Mouse (Mus musculus): Measurements from ENCODE around the gene Nploc4.
"Not testable (repeated sequence)": the region's sequence is repeated elsewhere in the genome, so short reads cannot be mapped to it uniquely, and the experiment has no call there.

Nploc4 gene

DNA sequence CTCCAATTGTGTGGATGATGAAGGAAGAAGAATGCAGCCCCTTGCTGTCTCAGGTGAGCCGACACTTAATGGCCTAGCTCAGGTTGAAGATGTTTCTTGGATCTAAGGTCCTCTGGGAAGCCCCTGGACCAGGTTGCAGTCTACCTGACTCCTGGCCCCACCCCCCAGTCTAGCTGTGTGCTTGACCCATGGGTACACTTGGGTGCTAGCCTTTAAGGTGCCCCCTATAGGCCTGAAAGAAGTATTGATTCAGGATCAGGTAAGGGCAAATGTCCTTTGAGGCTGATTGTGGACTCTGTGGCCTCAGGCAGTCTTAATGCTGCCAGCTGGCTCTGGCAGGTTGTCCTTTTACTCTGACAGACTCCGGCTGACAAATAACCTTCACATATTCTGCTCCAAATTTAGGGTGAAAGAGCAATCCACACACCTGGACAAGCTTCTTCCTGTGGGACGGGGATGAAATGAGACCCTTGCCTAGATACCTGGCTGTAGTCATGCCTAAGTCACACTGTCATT lies 5.3 kb upstream of the Nploc4 start:
- DNase-seq (ENCODE audit: low read depth, low spot score) = no peak

DNA sequence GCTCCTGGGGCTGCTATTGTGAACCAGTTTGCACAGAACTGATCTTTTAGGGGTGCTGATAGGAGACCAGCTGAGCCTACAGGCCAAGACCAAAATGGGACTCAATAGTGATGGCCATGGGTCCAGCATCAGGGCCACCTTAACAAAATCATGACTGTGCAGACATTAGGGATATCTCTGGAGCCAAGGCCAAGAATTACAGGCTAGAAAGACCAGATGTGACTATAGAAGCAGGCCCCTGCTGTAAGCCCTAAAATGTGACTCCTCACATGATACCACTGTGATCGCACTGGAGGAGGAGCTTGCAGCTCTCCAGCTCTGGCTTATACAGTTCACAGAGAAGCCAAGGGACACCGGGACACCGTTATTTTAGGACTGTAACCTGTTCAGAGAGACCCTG lies 4.8 kb upstream of the Nploc4 start, which contains the start of gene Tspan10:
Gene Tspan10, plus strand, starts transcription at position 301 of the 400 bp plus-strand sequence.
- DNase-seq (ENCODE audit: low read depth, low spot score) = no peak

DNA sequence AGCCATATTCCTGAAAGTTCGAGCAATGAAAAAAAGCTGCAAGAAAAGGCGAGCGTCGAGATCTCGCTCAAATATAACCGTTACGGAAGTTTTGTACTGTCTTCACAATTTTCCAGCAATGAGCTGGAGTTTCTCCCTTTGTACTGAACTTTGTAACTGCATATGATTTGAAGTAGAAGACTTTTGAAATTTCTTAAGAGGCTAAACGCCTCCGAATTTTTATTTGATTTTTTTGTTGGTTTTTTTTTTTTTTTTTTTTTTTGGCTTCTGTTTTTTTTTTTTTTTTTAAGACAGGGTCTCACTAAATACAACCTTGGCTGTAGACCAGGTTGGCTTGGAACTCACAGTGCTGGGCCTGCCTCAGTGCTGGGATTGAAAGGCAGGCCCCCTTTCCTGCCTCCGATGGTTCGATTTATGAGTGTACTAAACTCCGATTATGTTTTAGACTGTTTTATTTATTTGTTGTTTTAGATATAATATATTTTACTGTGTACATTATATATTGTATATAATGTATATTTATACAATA lies 413 bp upstream of the Nploc4 start:
- no peak for DNase-seq (ENCODE audit: low read depth, low spot score)

DNA sequence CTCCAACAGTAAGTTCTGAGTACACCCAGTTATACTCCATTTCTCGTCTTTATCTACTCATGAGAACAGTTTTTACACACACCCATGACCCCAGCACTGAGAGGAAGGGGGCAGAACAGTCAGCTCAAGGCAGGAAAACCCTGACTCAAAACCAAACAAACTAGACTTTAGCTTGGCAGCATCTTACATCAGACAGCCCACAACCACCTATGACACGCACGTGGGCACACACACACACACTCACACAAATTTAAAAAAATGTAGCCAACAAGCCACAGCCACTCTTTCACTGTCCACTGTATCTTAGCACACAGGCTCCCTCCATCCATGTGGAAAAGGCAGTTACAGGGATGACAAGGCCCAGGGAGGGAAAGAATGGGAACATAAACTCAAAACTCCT lies 10.8 kb downstream of the Nploc4 start:
- no peak for DNase-seq (ENCODE audit: low read depth, low spot score)

DNA sequence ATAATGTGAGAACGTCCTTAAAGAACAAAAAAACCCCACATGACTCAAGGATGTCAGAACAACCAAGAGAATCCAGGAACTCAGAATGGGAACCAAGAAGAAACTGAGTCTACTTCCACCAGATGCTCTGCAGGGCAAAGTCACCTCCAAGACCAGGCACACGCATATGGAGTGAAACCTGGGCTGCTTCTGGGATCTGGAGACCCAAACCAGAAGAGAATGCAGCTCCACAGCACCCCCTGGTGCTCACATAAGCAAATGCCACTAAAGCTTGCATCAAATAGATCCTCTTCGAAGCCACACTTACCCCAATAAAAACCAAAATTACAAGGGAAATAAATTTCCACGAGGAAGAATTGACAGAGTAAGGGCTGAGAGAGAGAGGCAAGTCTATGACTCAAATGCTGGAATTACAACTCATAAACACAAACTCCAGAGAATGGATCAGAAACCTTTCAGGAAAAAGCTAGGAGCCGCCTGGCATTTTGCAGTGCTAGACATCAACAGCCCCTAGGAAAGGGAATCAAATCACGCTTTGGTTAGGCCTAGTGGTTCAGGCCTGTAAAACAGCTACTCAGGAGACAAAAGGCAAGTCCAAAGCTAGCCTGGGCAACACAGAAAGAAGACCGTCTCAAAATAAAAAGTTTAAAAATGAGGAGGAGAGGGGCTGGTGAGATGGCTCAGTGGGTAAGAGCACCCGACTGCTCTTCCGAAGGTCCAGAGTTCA lies 13.8 kb downstream of the Nploc4 start:
- peak; percentile 79 for DNase-seq (ENCODE audit: low read depth, low spot score)

DNA sequence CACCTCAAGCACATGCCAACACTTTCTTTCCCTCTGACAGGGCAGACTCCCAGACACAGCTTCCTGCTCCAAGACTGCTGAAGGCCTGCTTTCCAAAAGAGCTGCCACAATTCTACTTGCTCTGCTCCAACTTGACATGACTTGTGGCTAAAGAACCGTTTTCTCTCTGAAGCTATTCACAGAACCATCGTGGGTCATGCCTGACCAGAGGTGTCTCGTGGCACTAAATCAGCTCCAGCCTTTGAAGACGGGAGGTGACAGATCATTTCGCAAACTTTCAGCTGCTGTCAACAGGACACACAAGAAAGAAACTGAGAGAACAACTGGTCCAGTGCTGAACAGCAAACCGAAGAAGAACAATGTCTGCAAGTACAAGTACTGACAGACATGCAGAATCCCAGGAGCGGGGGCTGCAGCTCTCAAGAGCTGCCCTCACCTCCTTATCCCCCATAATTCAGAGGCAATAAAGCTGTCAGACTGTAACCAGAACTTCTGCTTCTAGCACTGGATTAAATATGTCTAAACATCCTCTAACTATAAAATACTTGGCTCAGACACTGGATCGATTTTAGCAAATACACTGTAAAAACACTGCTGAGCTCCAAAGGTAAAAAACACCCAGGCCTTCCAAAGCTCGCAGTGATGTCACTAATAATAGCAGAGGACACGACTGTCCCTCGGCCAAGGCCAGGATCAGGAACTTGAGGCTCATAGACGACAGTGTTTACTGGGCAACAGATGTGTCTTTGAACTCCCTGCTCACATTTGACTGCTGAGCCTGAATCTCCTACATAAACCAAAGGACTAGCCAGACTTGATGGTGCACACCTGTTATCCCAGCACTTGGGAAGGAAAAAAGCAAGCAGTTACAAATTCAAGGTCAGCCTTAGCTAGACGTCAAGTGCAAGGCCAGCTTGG lies 14.6 kb downstream of the Nploc4 start:
- DNase-seq (ENCODE audit: low read depth, low spot score) = no peak

DNA sequence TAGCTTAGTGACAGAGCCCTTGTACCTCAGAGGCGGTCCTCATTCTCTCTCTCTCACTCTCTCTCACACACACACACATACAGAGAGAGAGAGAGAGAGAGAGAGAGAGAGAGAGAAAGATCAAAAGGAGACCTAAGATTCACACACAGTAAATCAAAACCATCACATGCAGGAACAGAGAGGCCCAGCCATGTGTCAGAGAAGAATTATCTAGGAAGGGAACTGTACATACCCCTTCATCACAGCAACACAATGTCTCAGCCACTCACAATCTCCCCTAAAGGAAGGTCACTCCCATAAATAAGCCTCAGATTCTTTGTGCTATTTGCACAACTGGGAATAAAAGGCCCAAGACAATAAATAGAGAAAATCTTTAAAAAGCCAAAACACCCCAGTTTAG lies 18.9 kb downstream of the Nploc4 start:
- no peak for DNase-seq (ENCODE audit: low read depth, low spot score)

DNA sequence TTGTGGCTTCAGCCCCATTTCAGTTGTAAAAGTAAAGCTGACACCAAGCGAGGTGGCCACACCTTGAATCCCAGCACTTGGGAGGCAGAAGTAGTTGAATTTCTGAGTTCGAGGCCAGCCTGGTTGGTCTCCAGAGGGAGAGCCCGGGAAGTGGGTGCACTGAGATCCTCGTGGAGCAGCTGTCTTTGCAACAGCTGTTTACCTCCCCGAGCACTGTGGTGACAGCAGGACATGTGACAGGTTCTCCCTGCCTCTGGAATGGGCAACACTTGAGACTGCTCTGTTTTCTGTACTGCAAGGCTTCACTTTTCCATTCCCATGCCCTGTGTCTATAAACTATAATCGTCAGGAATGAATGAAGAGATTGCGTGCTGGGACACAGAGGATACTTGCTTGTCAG lies 19.7 kb downstream of the Nploc4 start:
- DNase-seq (ENCODE audit: low read depth, low spot score) = no peak

DNA sequence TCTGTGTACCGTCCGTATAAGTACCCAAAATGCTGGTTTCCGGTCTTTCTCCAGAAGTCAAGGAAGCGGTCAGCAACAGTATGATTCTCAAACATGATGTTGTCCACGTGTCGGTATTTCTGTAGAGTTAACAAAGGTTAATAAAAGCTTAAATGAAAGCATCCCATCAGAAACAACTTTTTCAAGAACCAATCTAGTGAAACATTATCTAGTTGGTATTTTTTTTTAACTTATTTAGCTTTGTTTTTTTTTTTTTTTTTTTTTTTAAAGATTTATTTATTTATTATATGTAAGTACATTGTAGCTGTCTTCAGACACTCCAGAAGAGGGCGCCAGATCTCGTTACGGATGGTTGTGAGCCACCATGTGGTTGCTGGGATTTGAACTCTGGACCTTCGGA lies 23.9 kb downstream of the Nploc4 start:
- DNase-seq (ENCODE audit: low read depth, low spot score) = not testable (repeated sequence)

DNA sequence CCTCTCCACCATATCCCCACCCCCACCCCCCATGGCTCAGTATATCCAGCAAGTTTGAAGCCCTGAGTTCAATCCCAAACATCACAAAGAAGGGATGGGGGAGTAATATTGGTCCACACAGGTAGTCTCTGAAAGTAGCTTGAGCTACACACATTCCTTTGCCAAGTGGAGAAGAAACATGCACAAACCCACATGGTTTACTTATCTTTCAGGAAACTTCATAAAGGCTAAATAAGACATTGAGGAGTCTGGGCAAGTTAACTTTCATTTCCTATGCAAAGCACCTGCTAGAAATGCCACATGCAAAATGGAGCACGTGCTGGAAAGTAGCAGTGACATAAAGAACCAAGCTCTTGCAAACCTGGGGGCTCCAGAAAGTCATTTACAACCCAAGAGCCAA lies 31.1 kb downstream of the Nploc4 start:
- DNase-seq (ENCODE audit: low read depth, low spot score) = no peak

DNA sequence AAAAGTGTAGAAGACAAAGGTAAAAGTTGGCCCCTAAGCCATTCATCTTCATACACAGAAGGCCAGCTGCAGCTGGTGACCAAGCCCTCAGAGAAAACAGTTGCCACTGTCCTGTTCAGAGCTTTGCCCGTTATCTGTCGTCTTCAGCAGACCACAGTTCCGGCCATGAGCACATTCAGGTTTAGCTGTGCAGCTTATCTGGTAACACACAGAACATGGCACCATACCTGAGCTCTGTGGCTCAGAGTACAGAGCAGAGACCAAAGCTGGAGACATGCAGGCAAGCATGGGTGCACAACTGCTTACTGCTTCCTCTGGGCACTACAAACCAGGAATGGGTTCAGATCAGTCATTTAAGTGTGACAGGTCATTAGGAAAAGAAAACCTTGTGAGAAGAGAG lies 31.6 kb downstream of the Nploc4 start:
- DNase-seq (ENCODE audit: low read depth, low spot score) = no peak

DNA sequence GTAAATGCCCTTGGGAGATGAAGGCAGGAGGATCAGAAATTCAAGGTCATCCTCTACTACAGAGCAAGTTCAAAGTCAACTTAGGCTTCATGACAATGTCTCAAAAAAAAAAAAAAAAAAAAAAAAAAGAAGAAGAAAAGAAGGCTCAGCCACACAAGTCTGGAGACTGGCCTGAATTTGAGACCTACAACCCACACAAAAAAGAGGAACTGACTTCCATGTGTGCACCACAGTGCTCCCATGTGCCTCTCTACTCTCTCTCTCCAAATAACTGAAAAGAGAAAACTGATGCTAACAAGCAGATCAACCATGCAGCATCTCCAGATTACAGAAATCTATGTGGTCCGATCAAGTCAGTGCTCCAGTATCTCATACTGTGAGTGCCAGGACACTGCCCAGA lies 32.7 kb downstream of the Nploc4 start:
- no peak for DNase-seq (ENCODE audit: low read depth, low spot score)

DNA sequence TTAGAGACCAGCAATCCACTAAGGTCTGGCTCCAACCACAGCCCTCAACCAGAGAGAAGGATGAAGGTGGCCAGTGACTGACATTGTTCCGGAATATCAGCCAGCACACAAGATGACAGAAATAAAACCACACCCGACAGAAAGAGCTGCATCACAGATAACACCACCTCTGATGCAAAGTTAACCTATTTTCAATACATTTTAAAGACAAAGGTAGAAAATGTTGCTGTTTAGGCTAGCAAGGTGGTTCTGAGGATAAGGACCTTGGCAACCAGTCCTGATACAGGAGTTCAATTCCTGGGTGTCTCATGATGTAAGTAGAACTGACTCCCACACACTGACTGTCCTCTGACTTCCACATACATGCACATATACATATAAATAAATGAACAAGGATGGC lies 38.2 kb downstream of the Nploc4 start:
- DNase-seq (ENCODE audit: low read depth, low spot score) = no peak

DNA sequence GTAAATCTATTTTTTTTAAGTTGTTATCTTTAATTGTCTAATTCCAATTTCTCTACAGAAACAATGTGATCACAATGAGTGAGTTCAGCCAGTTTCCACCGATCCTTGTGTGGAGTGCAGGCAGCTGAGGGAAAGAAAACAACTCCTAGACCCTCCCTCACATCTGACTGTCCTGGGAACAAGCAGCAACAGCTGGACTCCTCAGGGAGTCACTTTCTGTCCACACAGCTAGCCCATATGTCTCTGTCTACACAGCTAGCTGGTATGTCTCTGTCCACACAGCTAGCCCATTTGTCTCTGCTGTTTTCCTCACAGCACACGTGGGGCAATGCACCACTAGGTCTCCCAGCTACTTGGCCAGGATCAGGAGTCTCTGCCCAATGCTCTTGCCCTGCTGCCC lies 39.9 kb downstream of the Nploc4 start:
- no peak for DNase-seq (ENCODE audit: low read depth, low spot score)

DNA sequence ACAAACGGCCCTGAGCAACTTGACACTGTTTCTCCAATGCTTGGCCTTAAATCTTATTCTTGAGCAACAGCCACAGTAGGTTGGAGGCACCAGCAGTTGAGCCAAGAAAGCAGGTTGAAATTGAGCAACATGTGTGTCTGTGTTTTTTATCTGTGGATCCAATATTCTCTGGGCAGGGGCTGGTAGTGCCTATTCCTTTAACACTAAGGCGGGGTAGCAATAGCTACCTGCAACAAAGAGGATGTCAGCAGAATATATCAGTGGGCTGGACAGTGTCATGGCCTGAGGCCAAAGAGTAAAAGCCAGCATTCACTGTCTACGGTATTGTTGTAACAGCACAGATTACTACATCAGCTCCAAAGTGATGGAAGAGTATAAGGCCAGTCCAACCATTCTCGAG lies 41.8 kb downstream of the Nploc4 start:
- no peak for DNase-seq (ENCODE audit: low read depth, low spot score)

DNA sequence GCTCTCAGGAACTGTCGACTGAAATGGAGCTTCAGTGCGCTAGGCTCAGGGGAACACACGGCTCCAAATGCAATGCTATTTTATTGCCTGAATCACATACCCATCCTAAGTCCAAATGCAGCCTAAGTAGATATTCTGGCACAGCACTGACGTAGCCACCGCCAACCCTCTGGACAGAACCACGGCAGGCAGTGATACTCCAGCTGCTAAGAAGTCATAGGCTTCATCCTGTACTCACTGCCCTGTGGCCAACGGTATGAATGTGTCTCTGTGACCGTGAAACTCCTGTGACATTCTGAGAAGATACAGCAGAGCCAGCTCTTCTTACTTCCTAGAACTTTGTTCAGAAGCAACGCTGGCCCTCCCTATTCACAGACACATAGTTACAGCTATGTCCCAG lies 48.9 kb downstream of the Nploc4 start:
- no peak for DNase-seq (ENCODE audit: low read depth, low spot score)

DNA sequence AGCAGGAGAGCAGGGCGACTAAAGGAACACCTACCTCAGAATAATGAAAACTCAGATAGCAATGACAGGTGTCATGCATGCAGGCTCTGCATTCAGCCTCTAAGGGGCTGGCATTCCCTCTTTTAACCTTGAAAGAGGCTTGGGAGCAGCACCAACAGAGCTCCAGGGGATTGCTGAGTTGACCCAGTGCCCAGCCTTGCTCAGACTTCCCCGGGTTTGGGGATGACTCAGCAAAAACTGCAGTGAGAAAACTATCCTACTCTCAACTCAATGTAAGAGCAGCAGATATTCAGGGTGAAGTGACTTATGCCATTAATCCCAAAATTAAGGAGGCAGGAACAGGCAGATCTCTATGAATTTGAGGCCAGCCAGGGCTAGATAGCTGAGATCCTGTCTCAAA lies 50.4 kb downstream of the Nploc4 start:
- no peak for DNase-seq (ENCODE audit: low read depth, low spot score)

DNA sequence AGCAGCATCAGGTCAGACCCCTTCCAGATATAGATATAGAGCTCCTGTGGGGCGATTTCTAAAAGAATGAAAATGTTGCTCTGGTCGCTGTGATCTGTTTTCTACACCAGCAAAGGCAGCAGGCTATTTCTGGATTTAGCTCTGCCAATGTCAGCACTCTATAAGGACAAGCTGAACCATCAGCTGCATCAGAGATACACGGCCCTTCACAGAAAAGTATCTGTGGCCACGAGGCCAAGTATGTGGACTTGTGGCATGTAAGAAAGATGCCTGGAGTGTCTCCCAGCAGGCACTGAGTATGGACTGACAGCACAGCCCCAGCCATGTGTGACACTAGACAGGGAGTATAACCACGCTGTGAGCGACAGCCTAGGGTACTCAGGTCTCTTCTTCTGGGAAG lies 50.9 kb downstream of the Nploc4 start:
- DNase-seq (ENCODE audit: low read depth, low spot score) = no peak

DNA sequence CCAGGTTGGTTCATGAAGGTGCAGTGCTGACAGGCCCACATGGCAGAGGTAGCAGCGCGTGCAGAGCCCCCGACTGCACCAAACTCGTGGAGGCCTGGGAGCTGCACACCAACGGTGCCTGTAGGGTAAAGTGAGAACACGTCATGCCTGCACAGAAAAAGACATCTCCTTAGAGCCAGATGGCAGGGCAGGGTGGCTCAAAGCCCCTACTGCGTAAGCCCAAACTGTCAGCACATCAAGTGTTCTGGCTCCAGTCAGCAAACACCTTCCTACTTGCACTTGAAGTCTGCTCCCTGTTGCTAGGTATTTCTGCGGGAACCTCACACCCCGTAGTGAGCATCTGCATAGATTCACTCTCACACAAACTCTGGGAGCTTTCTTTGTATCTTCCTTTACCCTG lies 55.0 kb downstream of the Nploc4 start:
- DNase-seq (ENCODE audit: low read depth, low spot score) = no peak

DNA sequence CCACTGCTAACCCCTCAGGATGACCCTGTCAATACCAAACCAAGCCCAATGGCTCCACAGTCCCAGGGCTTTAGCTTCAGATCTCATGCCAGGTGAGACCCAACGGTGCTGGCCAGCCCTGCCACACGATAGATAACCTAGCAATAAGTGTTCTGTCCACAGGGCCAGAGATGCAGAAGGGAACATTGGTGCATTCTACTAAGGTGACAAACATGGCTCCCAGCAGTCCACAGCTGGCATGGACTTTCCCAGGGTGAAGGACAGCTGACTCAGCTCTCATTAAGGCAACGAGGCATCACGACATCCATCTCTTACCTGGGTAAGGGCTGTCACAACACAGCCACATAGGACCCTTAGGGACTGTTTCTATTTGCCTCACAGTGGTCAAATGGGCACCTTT lies 56.4 kb downstream of the Nploc4 start:
- no peak for DNase-seq (ENCODE audit: low read depth, low spot score)

DNA sequence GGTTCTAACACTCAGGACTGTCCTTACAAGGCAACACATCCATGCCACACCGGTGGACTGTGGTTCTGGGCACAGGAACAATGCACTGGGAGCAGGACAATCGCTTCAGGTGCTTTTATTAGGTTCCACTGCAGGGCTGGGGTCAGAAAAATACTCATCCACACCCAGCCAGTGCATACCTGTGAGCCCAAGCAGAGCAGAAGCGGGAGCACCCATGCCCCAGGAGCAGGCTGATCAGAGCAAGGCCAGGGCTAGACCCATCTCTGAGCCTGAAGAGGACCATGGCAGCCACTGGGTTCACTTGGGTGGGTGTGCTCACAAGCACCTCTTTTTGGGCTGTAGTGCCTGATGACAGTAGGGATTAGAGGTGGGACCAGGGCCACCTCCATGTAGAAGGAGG lies 57.2 kb downstream of the Nploc4 start:
- DNase-seq (ENCODE audit: low read depth, low spot score) = no peak

All from CD4-positive, CD25-positive, alpha-beta regulatory T cell, adult 2 months (primary cell).